Mouse (Mus musculus) midbrain, postnatal 0 days (tissue): ENCODE data around the gene Rnf180. TPM values are rescaled to one million over a fixed set of nuclear protein-coding genes. Genes with fewer than 3 reads are reported as not detected.

Source experiments
- ATAC-seq: fragments of 200-750 bp; cut with Nextera tagmentation; 2 replicates; pipeline ENCODE4 v1.8.0; 2017; ENCODE audit warnings: moderate number of reproducible peaks, mild to moderate bottlenecking, moderate TSS enrichment, moderate library complexity; ENCODE audit not compliant: low FRiP score
- DNase-seq: peaks from one replicate; pipeline ENCODE4 v3.0.0-alpha.2; 2015; ENCODE audit warnings: low spot score
- H3K27ac ChIP-seq: fragments of 300-500 bp; sonication (generic); 2 replicates; pipeline ENCODE4 v1.5.1; 2014; ENCODE audit warnings: low read depth, mild to moderate bottlenecking, low read length, mixed read lengths
- H3K27me3 ChIP-seq: fragments of 300-500 bp; sonication (generic); 2 replicates; pipeline ENCODE4 v1.6.1; 2014; ENCODE audit warnings: low read length, control low read depth, mixed read lengths; ENCODE audit not compliant: insufficient read depth
- H3K36me3 ChIP-seq: fragments of 300-500 bp; sonication (generic); 2 replicates; pipeline ENCODE4 v1.6.1; 2014; ENCODE audit warnings: low read length, control low read depth, mixed read lengths; ENCODE audit not compliant: insufficient read depth
- H3K4me1 ChIP-seq: fragments of 300-500 bp; sonication (generic); 2 replicates; pipeline ENCODE4 v1.6.1; 2014; ENCODE audit warnings: mild to moderate bottlenecking, control low read depth, antibody characterized with exemption, low read length, mixed read lengths; ENCODE audit not compliant: insufficient read depth
- H3K4me2 ChIP-seq: fragments of 300-500 bp; sonication (generic); 2 replicates; pipeline ENCODE4 v1.6.1; 2014; ENCODE audit warnings: low read depth, mild to moderate bottlenecking, low read length, mixed read lengths; ENCODE audit not compliant: poor library complexity, severe bottlenecking
- H3K4me3 ChIP-seq: fragments of 300-500 bp; sonication (generic); 2 replicates; pipeline ENCODE4 v1.5.1; 2014; ENCODE audit warnings: low read depth, mild to moderate bottlenecking, low read length, moderate library complexity
- H3K9ac ChIP-seq: fragments of 300-500 bp; sonication (generic); replicated peaks from 2 replicates; pipeline ENCODE4 v1.6.1; 2014; ENCODE audit warnings: mild to moderate bottlenecking, low read length, moderate library complexity, mixed read lengths; ENCODE audit not compliant: poor library complexity, severe bottlenecking
- H3K9me3 ChIP-seq: fragments of 300-500 bp; sonication (generic); 2 replicates; pipeline ENCODE4 v1.6.1; 2016; ENCODE audit warnings: low read length, control low read depth
- CTCF ChIP-seq: IDR thresholded peaks from 2 replicates; pipeline ENCODE4 v1.5.1; 2016; ENCODE audit warnings: antibody characterized with exemption, mild to moderate bottlenecking
- WGBS: fragments of 180-500 bp; shearing (Covaris S2); extraction: QIAGEN DNeasy Blood & Tissue Kit; methylation state at CpG from one replicate; pipeline ENCODE4 v1.1.7; 2014; 5-methylcytosine and 5-hydroxymethylcytosine counted together
- polyA plus RNA-seq: library from polyadenylated mRNA; unstranded; fragments of >200 nt; fragmentation: Nextera tagmentation; extraction: Ambion mirVana; gene quantifications from 2 replicates; pipeline ENCODE4 v1.2.1, GENCODE M21; 2015
- total RNA-seq: library from RNA; depleted of rRNA; stranded (reverse); fragments of >200 nt; gene quantifications from 2 replicates; pipeline ENCODE4 v1.2.3, GENCODE M21; 2014

Gene Rnf180
- total and polyA plus RNA-seq, 2 experiments from 2014 or later: 34.4 to 42.7 TPM

GRCm38 (mm10) chr13:105134397-105134796 is 160.2 kb downstream of the Rnf180 start:
- H3K9me3 ChIP-seq: no peaks in the 10 kb centered on the region
- H3K4me1 ChIP-seq: no peaks in the 10 kb centered on the region
- H3K4me3 ChIP-seq: no peak overlapping the region
- DNase-seq (no peak), ATAC-seq (no peak)
- H3K9ac ChIP-seq: no peak overlapping the region
- TF ChIP-seq CTCF: no peak
- no peak overlapping the region for H3K4me2 ChIP-seq
- H3K27ac ChIP-seq: no peak overlapping the region
- no peaks in the 10 kb centered on the region for H3K27me3 ChIP-seq
- 74% methylated on average over 5 of the region's 5 CpGs for WGBS
- no peaks in the 10 kb centered on the region for H3K36me3 ChIP-seq

- Histone ChIP-seq H3K9me3 (no peaks in the 10 kb centered on the region), H3K36me3 (no peaks in the 10 kb centered on the region), H3K27ac (no peak overlapping the region), H3K4me1 (no peaks in the 10 kb centered on the region), H3K27me3 (no peaks in the 10 kb centered on the region), H3K9ac (no peak overlapping the region), H3K4me3 (no peak overlapping the region), H3K4me2 (no peak overlapping the region)
- TF ChIP-seq CTCF: no peak
- ATAC-seq: no peak
- WGBS: 77% methylated on average over 2 of the region's 2 CpGs
- no peak for DNase-seq
Measured at GRCm38 (mm10) chr13:105132776-105133175, 161.8 kb downstream of the Rnf180 start.

DNA sequence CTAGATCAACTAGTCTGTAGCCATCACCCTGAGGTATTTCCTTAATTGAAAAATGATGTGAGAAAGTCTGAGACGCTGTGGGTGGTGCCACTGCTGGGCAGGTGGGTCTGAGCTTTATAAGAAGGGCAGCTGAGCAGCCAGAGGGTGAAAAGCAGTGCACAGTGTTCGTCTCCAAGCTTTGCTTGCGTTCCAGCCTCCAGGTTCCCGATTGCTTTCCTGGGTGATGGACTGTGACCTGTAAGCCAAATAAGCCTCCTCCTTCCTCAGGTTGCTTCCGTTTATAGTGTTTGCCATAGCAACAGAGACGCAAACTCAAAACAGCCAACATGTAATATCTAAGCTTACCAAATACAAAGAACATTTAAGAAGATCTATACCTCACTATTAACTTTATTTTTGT is 162.2 kb downstream of the Rnf180 start:
- H3K4me3 ChIP-seq: no peak overlapping the region
- 64% methylated on average over 6 of the region's 6 CpGs for WGBS

GRCm38 (mm10) chr13:105130080-105130479 is 164.5 kb downstream of the Rnf180 start:
- no peaks in the 10 kb centered on the region for H3K36me3 ChIP-seq
- WGBS: 85% methylated on average over 6 of the region's 6 CpGs
- no peak overlapping the region for H3K4me3 ChIP-seq
- no peak overlapping the region for H3K27ac ChIP-seq
- ATAC-seq (no peak), DNase-seq (no peak)
- H3K9ac ChIP-seq: no peak overlapping the region
- H3K27me3 ChIP-seq: no peaks in the 10 kb centered on the region
- no peaks in the 10 kb centered on the region for H3K9me3 ChIP-seq
- H3K4me1 ChIP-seq: no peaks in the 10 kb centered on the region
- TF ChIP-seq CTCF: no peak
- H3K4me2 ChIP-seq: no peak overlapping the region

More for the DNA sequence above, 162.2 kb downstream of the Rnf180 start:
- Histone ChIP-seq H3K9ac (no peak overlapping the region), H3K4me2 (no peak overlapping the region), H3K27me3 (no peaks in the 10 kb centered on the region), H3K9me3 (no peaks in the 10 kb centered on the region), H3K4me1 (no peaks in the 10 kb centered on the region), H3K36me3 (no peaks in the 10 kb centered on the region), H3K27ac (no peak overlapping the region)
- TF ChIP-seq CTCF: no peak
- DNase-seq: no peak
- ATAC-seq: no peak

DNA sequence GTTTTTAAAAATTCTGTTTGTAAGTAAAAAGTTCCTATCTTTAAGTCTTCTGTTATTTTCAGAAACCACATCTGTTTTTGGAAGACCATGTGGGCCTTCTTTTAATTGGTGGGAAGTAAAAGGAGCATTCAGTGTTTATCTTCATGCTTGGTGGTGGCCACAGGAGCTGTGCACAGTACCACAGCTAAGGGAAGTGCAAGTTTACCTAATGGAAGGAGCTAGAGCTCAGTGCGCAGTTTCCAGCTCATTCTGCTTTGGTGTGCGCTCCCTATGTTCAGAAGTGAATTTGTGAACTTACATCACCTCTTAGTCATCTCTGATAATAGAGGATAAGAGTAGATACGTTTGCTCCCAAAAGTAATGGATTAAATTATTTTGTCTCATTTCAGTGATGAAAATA is 172.5 kb downstream of the Rnf180 start:
- DNase-seq: no peak
- Histone ChIP-seq H3K4me3 (no peak overlapping the region), H3K27ac (no peak overlapping the region), H3K4me2 (no peak overlapping the region), H3K27me3 (no peaks in the 10 kb centered on the region), H3K9ac (no peak overlapping the region), H3K36me3 (no peaks in the 10 kb centered on the region), H3K9me3 (no peaks in the 10 kb centered on the region), H3K4me1 (no peaks in the 10 kb centered on the region)
- no peak for ATAC-seq
- 92% methylated on average over 3 of the region's 3 CpGs for WGBS
- TF ChIP-seq CTCF: no peak

DNA sequence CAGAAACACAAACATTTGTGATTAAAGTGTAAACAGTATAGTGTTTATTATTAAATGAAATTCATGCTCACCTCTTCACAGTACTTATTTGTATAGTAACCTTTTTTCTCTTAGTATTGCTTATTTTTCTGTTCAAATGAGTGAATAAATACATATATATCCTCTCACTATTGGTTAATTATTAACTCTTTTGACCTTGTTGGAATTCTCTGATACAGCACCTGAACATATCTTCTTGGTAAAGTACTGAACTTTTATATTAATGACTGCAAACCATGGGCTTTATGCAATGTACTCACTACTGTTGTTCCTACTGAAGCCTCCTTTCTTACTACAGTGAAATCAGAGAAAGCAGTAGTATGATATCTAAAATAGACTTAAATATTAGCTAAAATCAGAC is 173.0 kb downstream of the Rnf180 start:
- TF ChIP-seq CTCF: no peak
- no peak overlapping the region for H3K4me2 ChIP-seq
- no peaks in the 10 kb centered on the region for H3K9me3 ChIP-seq
- DNase-seq: no peak
- H3K27ac ChIP-seq: no peak overlapping the region
- no peaks in the 10 kb centered on the region for H3K36me3 ChIP-seq
- no peak overlapping the region for H3K4me3 ChIP-seq
- no peak for ATAC-seq
- H3K4me1 ChIP-seq: no peaks in the 10 kb centered on the region
- H3K9ac ChIP-seq: no peak overlapping the region
- H3K27me3 ChIP-seq: no peaks in the 10 kb centered on the region

DNA sequence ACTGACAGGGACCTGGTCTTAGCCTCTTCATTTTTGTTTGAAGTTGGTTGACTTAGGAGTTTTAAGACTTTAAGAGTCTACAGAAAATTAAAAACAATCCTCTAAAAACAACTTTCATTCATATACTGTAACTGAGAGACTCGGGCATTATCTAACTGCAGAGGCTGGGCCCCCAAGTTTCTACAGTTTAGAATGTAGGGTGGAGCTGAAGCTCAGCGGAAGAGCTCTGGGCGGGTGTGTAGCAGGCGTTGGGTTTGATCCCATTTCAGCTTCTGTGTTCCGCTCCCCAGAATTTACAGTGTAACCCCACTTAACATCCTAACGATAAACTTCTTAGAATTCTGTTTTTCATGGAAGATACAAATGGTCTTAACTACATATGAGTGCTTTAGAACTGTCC is 183.0 kb downstream of the Rnf180 start:
- Histone ChIP-seq H3K36me3 (no peaks in the 10 kb centered on the region), H3K4me2 (no peak overlapping the region), H3K9ac (no peak overlapping the region), H3K4me1 (no peaks in the 10 kb centered on the region), H3K4me3 (no peak overlapping the region), H3K9me3 (no peaks in the 10 kb centered on the region), H3K27me3 (no peaks in the 10 kb centered on the region), H3K27ac (no peak overlapping the region)
- DNase-seq (no peak), ATAC-seq (no peak)
- TF ChIP-seq CTCF: no peak
- WGBS: 89% methylated on average over 6 of the region's 6 CpGs
